13 mouse cellular contexts compared by ENCODE assay signal in the genomic region with DNA sequence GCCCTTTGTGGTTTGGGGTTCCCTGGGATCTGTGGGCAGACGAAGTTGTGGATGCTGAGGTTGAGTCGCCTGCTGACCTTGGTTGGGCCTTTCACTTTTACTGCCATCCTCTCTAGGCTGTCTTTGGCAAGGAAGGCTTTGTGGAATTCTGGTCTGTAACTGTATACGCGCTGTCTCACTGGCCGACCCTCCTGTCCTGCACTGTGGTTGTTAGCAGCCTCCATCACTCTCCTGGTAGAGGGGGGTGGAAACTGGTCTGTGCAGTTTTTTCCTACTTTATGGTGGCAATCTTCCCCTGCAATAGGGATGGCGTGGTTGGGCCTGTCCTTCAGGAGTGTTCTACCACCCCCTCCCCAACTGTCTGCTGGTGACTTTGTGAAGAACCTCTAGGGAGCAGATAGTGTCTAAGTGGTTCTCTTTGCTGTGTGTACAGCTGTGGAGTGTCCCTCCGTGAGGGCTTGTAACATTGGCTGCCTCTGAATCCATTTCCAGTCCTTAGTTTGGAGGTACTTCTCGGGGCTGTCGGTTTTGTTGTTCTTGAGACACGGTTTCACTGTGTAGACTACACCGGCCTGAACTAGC. TPM values are rescaled to one million over a fixed set of nuclear protein-coding genes. Genes with fewer than 3 reads are reported as not detected.
A peak's percentile ranks its signal among the peaks of the same experiment; 100 is the strongest.
DNase-seq lines count a peak whose midpoint lies in the region; ATAC-seq lines count a peak whose summit lies in the region.
"Had no signal": no experiment of that assay in that cellular context is flagged by ENCODE, and none has a peak within 500 bp of the region (broad histone marks: within the 10 kb centered on the region; RNA-seq: fewer than 3 reads in every experiment).

No protein-coding gene starts in this region.

- peaks cover 11% of the 10 kb centered on the region for H3K4me1 ChIP-seq in heart, embryonic 16.5 days (ENCODE audit: control insufficient read depth, insufficient read depth, low read length)
- no peaks in the 10 kb centered on the region for H3K4me1 ChIP-seq in neural tube, embryonic 15.5 days
- peaks cover 16% of the 10 kb centered on the region for H3K4me1 ChIP-seq in embryonic facial prominence, embryonic 13.5 days
- H3K4me1 ChIP-seq in stomach, embryonic 16.5 days (ENCODE audit: control insufficient read depth, insufficient read depth, low read length) = peaks cover 9% of the 10 kb centered on the region
- peaks cover 5% of the 10 kb centered on the region; the same call in 1 of the 2 replicates for H3K4me1 ChIP-seq in forebrain, embryonic 16.5 days (replicated peaks; ENCODE audit: control insufficient read depth, insufficient read depth, low read length)
- H3K4me1 ChIP-seq: stomach, embryonic 15.5 days had no signal

- H3K27me3 ChIP-seq in heart, embryonic 16.5 days (ENCODE audit: control insufficient read depth, insufficient read depth, low read length) = no peaks in the 10 kb centered on the region
- no peaks in the 10 kb centered on the region for H3K27me3 ChIP-seq in neural tube, embryonic 15.5 days (replicated peaks)
- H3K27me3 ChIP-seq in embryonic facial prominence, embryonic 13.5 days = no peaks in the 10 kb centered on the region
- H3K27me3 ChIP-seq in stomach, embryonic 16.5 days (ENCODE audit: control insufficient read depth, insufficient read depth, low read length) = no peaks in the 10 kb centered on the region
- H3K27me3 ChIP-seq in forebrain, embryonic 16.5 days (replicated peaks; ENCODE audit: control insufficient read depth, insufficient read depth, low read length) = no peaks in the 10 kb centered on the region
- H3K27me3 ChIP-seq: stomach, embryonic 15.5 days had no signal

- H3K36me3 ChIP-seq in heart, embryonic 16.5 days (ENCODE audit: control insufficient read depth, insufficient read depth) = peaks cover 11% of the 10 kb centered on the region
- peaks cover 19% of the 10 kb centered on the region for H3K36me3 ChIP-seq in neural tube, embryonic 15.5 days
- peaks cover 20% of the 10 kb centered on the region for H3K36me3 ChIP-seq in embryonic facial prominence, embryonic 13.5 days
- H3K36me3 ChIP-seq in stomach, embryonic 16.5 days (ENCODE audit: control insufficient read depth, insufficient read depth, low read length) = peaks cover under 1% of the 10 kb centered on the region; the same call in 1 of the 2 replicates
- H3K36me3 ChIP-seq in forebrain, embryonic 16.5 days (ENCODE audit: control insufficient read depth, insufficient read depth) = peaks cover 6% of the 10 kb centered on the region; the same call in 1 of the 2 replicates

- H3K9ac ChIP-seq in heart, embryonic 16.5 days (ENCODE audit: low read length) = no peak overlapping the region
- no peak overlapping the region for H3K9ac ChIP-seq in neural tube, embryonic 15.5 days (replicated peaks)
- H3K9ac ChIP-seq in embryonic facial prominence, embryonic 13.5 days = 0 out of 2 replicates have a peak overlapping the region, but pooled peaks have one; percentile 36
- H3K9ac ChIP-seq in stomach, embryonic 16.5 days (ENCODE audit: low read length) = peak overlapping the region; percentile 39; the same call in 1 of the 2 replicates
- H3K9ac ChIP-seq in forebrain, embryonic 16.5 days (replicated peaks; ENCODE audit: low read depth, low read length) = no peak overlapping the region
- H3K9ac ChIP-seq: liver, postnatal 0 days; stomach, embryonic 15.5 days had no signal

- no peak overlapping the region for H3K27ac ChIP-seq in heart, embryonic 16.5 days (ENCODE audit: low read length)
- H3K27ac ChIP-seq in neural tube, embryonic 15.5 days (replicated peaks) = no peak overlapping the region
- peak overlapping the region; percentile 68 for H3K27ac ChIP-seq in embryonic facial prominence, embryonic 13.5 days
- H3K27ac ChIP-seq in stomach, embryonic 16.5 days (ENCODE audit: low read length) = no peak overlapping the region
- H3K27ac ChIP-seq in forebrain, embryonic 16.5 days (ENCODE audit: low read length) = no peak overlapping the region
- H3K27ac ChIP-seq: stomach, embryonic 15.5 days had no signal

- no peak overlapping the region for H3K4me2 ChIP-seq in heart, embryonic 16.5 days (ENCODE audit: low read depth, low read length)
- H3K4me2 ChIP-seq in neural tube, embryonic 15.5 days = no peak overlapping the region
- H3K4me2 ChIP-seq in embryonic facial prominence, embryonic 13.5 days = no peak overlapping the region
- H3K4me2 ChIP-seq in stomach, embryonic 16.5 days (ENCODE audit: low read depth, low read length) = no peak overlapping the region
- no peak overlapping the region for H3K4me2 ChIP-seq in forebrain, embryonic 16.5 days (ENCODE audit: low read length)
- H3K4me2 ChIP-seq: stomach, embryonic 15.5 days had no signal

- ATAC-seq in heart, embryonic 16.5 days (replicated peaks; ENCODE audit: extremely low read depth, insufficient read depth, low FRiP score) = peak; percentile 10; the same call in 1 of the 2 replicates
- ATAC-seq in neural tube, embryonic 15.5 days (ENCODE audit: low FRiP score) = peak; percentile 24; the same call in 1 of the 2 replicates
- ATAC-seq in embryonic facial prominence, embryonic 13.5 days (ENCODE audit: insufficient number of reproducible peaks, insufficient read depth, low FRiP score, low TSS enrichment, low read depth) = 0 out of 2 replicates have a peak, but pooled peaks have one; percentile 32
- no peak for ATAC-seq in stomach, embryonic 16.5 days (ENCODE audit: insufficient read depth, low FRiP score)
- no peak for ATAC-seq in forebrain, embryonic 16.5 days
- ATAC-seq: liver, postnatal 0 days; midbrain, embryonic 16.5 days had no signal

- 63% methylated on average over 11 of the region's 11 CpGs for WGBS in heart, embryonic 16.5 days
- 58% methylated on average over 11 of the region's 11 CpGs for WGBS in neural tube, embryonic 15.5 days
- WGBS in embryonic facial prominence, embryonic 13.5 days = 54% methylated on average over 11 of the region's 11 CpGs
- 57% methylated on average over 11 of the region's 11 CpGs for WGBS in stomach, embryonic 16.5 days
- 87% methylated on average over 11 of the region's 11 CpGs for WGBS in forebrain, embryonic 16.5 days

- H3K9me3 ChIP-seq in heart, embryonic 16.5 days (replicated peaks; ENCODE audit: control insufficient read depth, low read length) = no peaks in the 10 kb centered on the region
- no peaks in the 10 kb centered on the region for H3K9me3 ChIP-seq in neural tube, embryonic 15.5 days (replicated peaks)
- no peaks in the 10 kb centered on the region for H3K9me3 ChIP-seq in embryonic facial prominence, embryonic 13.5 days
- no peaks in the 10 kb centered on the region for H3K9me3 ChIP-seq in stomach, embryonic 16.5 days (replicated peaks; ENCODE audit: control insufficient read depth, low read length)
- H3K9me3 ChIP-seq in forebrain, embryonic 16.5 days (ENCODE audit: control insufficient read depth, low read length) = no peaks in the 10 kb centered on the region
- H3K9me3 ChIP-seq: stomach, embryonic 15.5 days had no signal

- no peak overlapping the region for H3K4me3 ChIP-seq in heart, embryonic 16.5 days (ENCODE audit: low read length)
- no peak overlapping the region for H3K4me3 ChIP-seq in neural tube, embryonic 15.5 days (replicated peaks)
- H3K4me3 ChIP-seq in embryonic facial prominence, embryonic 13.5 days = no peak overlapping the region
- no peak overlapping the region for H3K4me3 ChIP-seq in stomach, embryonic 16.5 days (replicated peaks; ENCODE audit: low read length)
- no peak overlapping the region for H3K4me3 ChIP-seq in forebrain, embryonic 16.5 days (replicated peaks; ENCODE audit: low read length)
- H3K4me3 ChIP-seq: stomach, embryonic 15.5 days had no signal

- no peak for DNase-seq in heart, adult 9 months (ENCODE audit: low spot score in 2 of 2)
- no peak for DNase-seq in neural tube, embryonic 10.5 days (ENCODE audit: extremely low spot score, low spot score)
- no peak for DNase-seq in spleen, adult 12 weeks (ENCODE audit: low spot score)
- DNase-seq: cerebellum, adult 11-12 months; liver, postnatal 0 days; retina, postnatal 1 day had no signal

RNA-seq across cellular contexts. Expression of a gene that starts 14.4 kb away (rescaled TPM):
- 1.5 and 2.3 TPM in 2 replicates for polyA plus RNA-seq in heart, embryonic 16.5 days (2015; fragmentation: Nextera tagmentation; extraction: Ambion mirVana)
- 2.9 and 3.7 TPM in 2 replicates for polyA plus RNA-seq in neural tube, embryonic 15.5 days (2015; fragmentation: Nextera tagmentation; extraction: Ambion mirVana)
- polyA plus RNA-seq in embryonic facial prominence, embryonic 13.5 days (2015; fragmentation: Nextera tagmentation; extraction: Ambion mirVana) = 1.7 and 1.8 TPM in 2 replicates
- polyA plus RNA-seq in stomach, embryonic 16.5 days (2015; fragmentation: Nextera tagmentation; extraction: Ambion mirVana) = 3.5 and 5.9 TPM in 2 replicates
- polyA plus RNA-seq in forebrain, embryonic 16.5 days (2015; fragmentation: Nextera tagmentation; extraction: Ambion mirVana) = 1.6 TPM in 2 replicates

RNA-seq across cellular contexts. Expression of a gene that starts 39.3 kb away (rescaled TPM):
- 2.6 and 3.0 TPM in 2 replicates for polyA plus RNA-seq in heart, embryonic 16.5 days (2015; fragmentation: Nextera tagmentation; extraction: Ambion mirVana)
- 2.5 and 2.6 TPM in 2 replicates for polyA plus RNA-seq in neural tube, embryonic 15.5 days (2015; fragmentation: Nextera tagmentation; extraction: Ambion mirVana)
- 7.1 and 8.1 TPM in 2 replicates for polyA plus RNA-seq in embryonic facial prominence, embryonic 13.5 days (2015; fragmentation: Nextera tagmentation; extraction: Ambion mirVana)
- polyA plus RNA-seq in stomach, embryonic 16.5 days (2015; fragmentation: Nextera tagmentation; extraction: Ambion mirVana) = 4.1 and 4.7 TPM in 2 replicates
- polyA plus RNA-seq in forebrain, embryonic 16.5 days (2015; fragmentation: Nextera tagmentation; extraction: Ambion mirVana) = 3.9 and 4.3 TPM in 2 replicates

RNA-seq across cellular contexts. Expression of a gene that starts 42.1 kb away (rescaled TPM):
- polyA plus RNA-seq in heart, embryonic 16.5 days (2015; fragmentation: Nextera tagmentation; extraction: Ambion mirVana) = 11.8 and 29.2 TPM in 2 replicates
- polyA plus RNA-seq in neural tube, embryonic 15.5 days (2015; fragmentation: Nextera tagmentation; extraction: Ambion mirVana) = 50.2 and 63.8 TPM in 2 replicates
- 15.8 and 21.5 TPM in 2 replicates for polyA plus RNA-seq in embryonic facial prominence, embryonic 13.5 days (2015; fragmentation: Nextera tagmentation; extraction: Ambion mirVana)
- 5.6 and 5.9 TPM in 2 replicates for polyA plus RNA-seq in stomach, embryonic 16.5 days (2015; fragmentation: Nextera tagmentation; extraction: Ambion mirVana)
- 30.6 and 33.5 TPM in 2 replicates for polyA plus RNA-seq in forebrain, embryonic 16.5 days (2015; fragmentation: Nextera tagmentation; extraction: Ambion mirVana)

RNA-seq across cellular contexts. Expression of a gene that starts 42.1 kb away (rescaled TPM):
- 261 and 264 TPM in 2 replicates for polyA plus RNA-seq in heart, embryonic 16.5 days (2015; fragmentation: Nextera tagmentation; extraction: Ambion mirVana)
- 421 and 450 TPM in 2 replicates for polyA plus RNA-seq in neural tube, embryonic 15.5 days (2015; fragmentation: Nextera tagmentation; extraction: Ambion mirVana)
- polyA plus RNA-seq in embryonic facial prominence, embryonic 13.5 days (2015; fragmentation: Nextera tagmentation; extraction: Ambion mirVana) = 193 and 206 TPM in 2 replicates
- polyA plus RNA-seq in stomach, embryonic 16.5 days (2015; fragmentation: Nextera tagmentation; extraction: Ambion mirVana) = 202 and 225 TPM in 2 replicates
- polyA plus RNA-seq in forebrain, embryonic 16.5 days (2015; fragmentation: Nextera tagmentation; extraction: Ambion mirVana) = 305 and 322 TPM in 2 replicates

Comparison
In these comparisons a context has a peak if more than half of its experiments do, and no peak if none do; other contexts are left out.
1. ATAC-seq: peak in heart, embryonic 16.5 days (single experiment), neural tube, embryonic 15.5 days (single experiment) and embryonic facial prominence, embryonic 13.5 days (single experiment); none in stomach, embryonic 16.5 days (single experiment) and forebrain, embryonic 16.5 days (single experiment).
2. H3K9ac ChIP-seq: peak in embryonic facial prominence, embryonic 13.5 days (single experiment) and stomach, embryonic 16.5 days (single experiment); none in heart, embryonic 16.5 days (single experiment), neural tube, embryonic 15.5 days (single experiment) and forebrain, embryonic 16.5 days (single experiment).